Mouse (Mus musculus): ENCODE results near the gene Btbd11. TPM values are rescaled to one million over a fixed set of nuclear protein-coding genes. Genes with fewer than 3 reads are reported as not detected.

The Btbd11 gene
- polyA plus RNA-seq, 1 experiment, result 4.1 TPM

- no peak overlapping the region for H3K27ac ChIP-seq (ENCODE audit: insufficient read depth, low read depth, low read length)
Observed at GRCm38 (mm10) chr10:85496358-85496757, 109.7 kb downstream of the Btbd11 start.

DNA sequence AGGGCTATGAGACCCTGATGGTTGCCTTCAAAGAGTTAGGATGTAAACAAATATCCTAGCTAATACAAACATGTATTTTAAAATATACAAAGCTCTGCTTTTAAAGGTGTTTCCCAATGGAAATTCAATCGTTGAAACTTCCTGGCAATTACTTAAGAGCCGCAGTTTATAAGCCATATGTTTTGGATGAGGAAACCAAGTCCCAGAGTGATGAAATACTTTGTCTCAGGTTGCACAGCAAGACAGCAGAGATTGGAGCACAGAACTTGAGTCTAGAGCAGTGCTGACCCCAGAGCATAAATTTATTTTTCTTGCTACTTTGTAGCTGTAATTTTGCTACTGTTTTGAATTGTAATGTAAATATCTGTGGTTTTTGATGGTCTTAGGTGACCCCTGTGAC lies 110.4 kb downstream of the Btbd11 start:
- no peak overlapping the region for H3K27ac ChIP-seq (ENCODE audit: insufficient read depth, low read depth, low read length)
- TF ChIP-seq CTCF (conservative IDR thresholded peaks at IDR 0.05; ENCODE audit: insufficient read depth, insufficient read length, low read depth, low read length) (no peak), POLR2A (IDR thresholded peaks at IDR 0.05; ENCODE audit: low read depth, low read length) (no peak)
- H3K4me3 ChIP-seq (ENCODE audit: insufficient read depth, low read depth, low read length), result no peak overlapping the region
- WGBS, result 49% methylated on average over 2 of the region's 2 CpGs
- no peak for DNase-seq
- H3K36me3 ChIP-seq (ENCODE audit: control insufficient read depth, insufficient read depth, low read length), result no peaks in the 10 kb centered on the region
- no peaks in the 10 kb centered on the region for H3K27me3 ChIP-seq (replicated peaks; ENCODE audit: control insufficient read depth, insufficient read depth, low read length)
- no peaks in the 10 kb centered on the region for H3K4me1 ChIP-seq (ENCODE audit: control insufficient read depth, insufficient read depth, low read length)

More at GRCm38 (mm10) chr10:85496358-85496757, 109.7 kb downstream of the Btbd11 start:
- no peak overlapping the region for H3K4me3 ChIP-seq (ENCODE audit: insufficient read depth, low read depth, low read length)
- WGBS, result 36% methylated on average over 8 of the region's 8 CpGs
- TF ChIP-seq CTCF (conservative IDR thresholded peaks at IDR 0.05; ENCODE audit: insufficient read depth, insufficient read length, low read depth, low read length) (no peak), POLR2A (IDR thresholded peaks at IDR 0.05; ENCODE audit: low read depth, low read length) (no peak)
- no peaks in the 10 kb centered on the region for H3K36me3 ChIP-seq (ENCODE audit: control insufficient read depth, insufficient read depth, low read length)
- H3K27me3 ChIP-seq (replicated peaks; ENCODE audit: control insufficient read depth, insufficient read depth, low read length), result no peaks in the 10 kb centered on the region
- DNase-seq, result no peak
- no peaks in the 10 kb centered on the region for H3K4me1 ChIP-seq (ENCODE audit: control insufficient read depth, insufficient read depth, low read length)

GRCm38 (mm10) chr10:85497931-85498330 lies 111.3 kb downstream of the Btbd11 start:
- Histone ChIP-seq H3K27me3 (replicated peaks; ENCODE audit: control insufficient read depth, insufficient read depth, low read length) (no peaks in the 10 kb centered on the region), H3K4me3 (ENCODE audit: insufficient read depth, low read depth, low read length) (no peak overlapping the region), H3K36me3 (ENCODE audit: control insufficient read depth, insufficient read depth, low read length) (no peaks in the 10 kb centered on the region), H3K27ac (ENCODE audit: insufficient read depth, low read depth, low read length) (no peak overlapping the region), H3K4me1 (ENCODE audit: control insufficient read depth, insufficient read depth, low read length) (no peaks in the 10 kb centered on the region)
- no peak for DNase-seq
- WGBS, result 61% methylated on average over 5 of the region's 5 CpGs
- TF ChIP-seq POLR2A (IDR thresholded peaks at IDR 0.05; ENCODE audit: low read depth, low read length), result no peak
- TF ChIP-seq CTCF (conservative IDR thresholded peaks at IDR 0.05; ENCODE audit: insufficient read depth, insufficient read length, low read depth, low read length), result no peak

DNA sequence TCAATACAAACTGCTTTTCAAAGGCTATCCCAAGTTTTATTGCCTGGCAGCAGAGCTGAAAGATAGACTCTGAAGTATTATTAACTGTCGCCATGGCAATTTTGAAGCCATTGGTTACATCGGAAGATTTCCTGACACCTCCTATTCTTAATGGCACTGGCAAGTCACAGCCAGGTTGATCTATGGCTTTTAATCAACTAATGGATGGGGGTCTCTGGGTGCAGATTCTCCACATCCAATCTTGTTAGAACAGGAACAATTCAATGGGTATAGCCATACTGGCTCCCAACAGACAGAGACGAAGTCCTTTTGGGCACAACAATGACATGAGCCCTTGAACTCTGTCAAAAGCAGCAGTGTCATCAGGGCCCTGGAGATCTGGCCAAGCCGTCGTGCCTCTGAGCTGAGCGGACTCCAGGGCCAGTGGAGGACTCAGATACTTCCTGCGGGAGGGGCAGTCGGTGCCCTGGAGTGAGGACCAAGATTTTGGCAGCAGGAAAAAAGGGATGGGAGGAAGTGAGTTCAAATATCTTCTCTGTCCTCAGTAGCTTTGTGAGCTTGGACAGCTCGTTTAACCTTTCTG lies 114.0 kb downstream of the Btbd11 start:
- 58% methylated on average over 9 of the region's 9 CpGs for WGBS
- DNase-seq, result no peak
- H3K36me3 ChIP-seq (ENCODE audit: control insufficient read depth, insufficient read depth, low read length), result no peaks in the 10 kb centered on the region
- TF ChIP-seq POLR2A (IDR thresholded peaks at IDR 0.05; ENCODE audit: low read depth, low read length) (no peak), CTCF (conservative IDR thresholded peaks at IDR 0.05; ENCODE audit: insufficient read depth, insufficient read length, low read depth, low read length) (no peak)
- no peaks in the 10 kb centered on the region for H3K4me1 ChIP-seq (ENCODE audit: control insufficient read depth, insufficient read depth, low read length)
- no peak overlapping the region for H3K4me3 ChIP-seq (ENCODE audit: insufficient read depth, low read depth, low read length)
- no peak overlapping the region for H3K27ac ChIP-seq (ENCODE audit: insufficient read depth, low read depth, low read length)
- H3K27me3 ChIP-seq (replicated peaks; ENCODE audit: control insufficient read depth, insufficient read depth, low read length), result no peaks in the 10 kb centered on the region

- no peak for DNase-seq
- no peaks in the 10 kb centered on the region for H3K36me3 ChIP-seq (ENCODE audit: control insufficient read depth, insufficient read depth, low read length)
- TF ChIP-seq POLR2A (IDR thresholded peaks at IDR 0.05; ENCODE audit: low read depth, low read length), result no peak
- no peak for TF ChIP-seq CTCF (conservative IDR thresholded peaks at IDR 0.05; ENCODE audit: insufficient read depth, insufficient read length, low read depth, low read length)
- no peak overlapping the region for H3K4me3 ChIP-seq (ENCODE audit: insufficient read depth, low read depth, low read length)
- no peaks in the 10 kb centered on the region for H3K4me1 ChIP-seq (ENCODE audit: control insufficient read depth, insufficient read depth, low read length)
- 57% methylated on average over 5 of the region's 5 CpGs for WGBS
- H3K27me3 ChIP-seq (replicated peaks; ENCODE audit: control insufficient read depth, insufficient read depth, low read length), result no peaks in the 10 kb centered on the region
- no peak overlapping the region for H3K27ac ChIP-seq (ENCODE audit: insufficient read depth, low read depth, low read length)
Observed at GRCm38 (mm10) chr10:85501966-85502566, 115.5 kb downstream of the Btbd11 start.

GRCm38 (mm10) chr10:85502656-85503055 lies 116.0 kb downstream of the Btbd11 start:
- Histone ChIP-seq H3K4me3 (ENCODE audit: insufficient read depth, low read depth, low read length) (no peak overlapping the region), H3K36me3 (ENCODE audit: control insufficient read depth, insufficient read depth, low read length) (no peaks in the 10 kb centered on the region), H3K4me1 (ENCODE audit: control insufficient read depth, insufficient read depth, low read length) (no peaks in the 10 kb centered on the region), H3K27ac (ENCODE audit: insufficient read depth, low read depth, low read length) (no peak overlapping the region), H3K27me3 (replicated peaks; ENCODE audit: control insufficient read depth, insufficient read depth, low read length) (no peaks in the 10 kb centered on the region)
- no peak for DNase-seq
- TF ChIP-seq CTCF (conservative IDR thresholded peaks at IDR 0.05; ENCODE audit: insufficient read depth, insufficient read length, low read depth, low read length), result no peak
- TF ChIP-seq POLR2A (IDR thresholded peaks at IDR 0.05; ENCODE audit: low read depth, low read length), result no peak
- WGBS, result 63% methylated on average over 9 of the region's 9 CpGs

- Histone ChIP-seq H3K27ac (ENCODE audit: insufficient read depth, low read depth, low read length) (no peak overlapping the region), H3K4me1 (ENCODE audit: control insufficient read depth, insufficient read depth, low read length) (no peaks in the 10 kb centered on the region), H3K36me3 (ENCODE audit: control insufficient read depth, insufficient read depth, low read length) (no peaks in the 10 kb centered on the region), H3K27me3 (replicated peaks; ENCODE audit: control insufficient read depth, insufficient read depth, low read length) (no peaks in the 10 kb centered on the region), H3K4me3 (ENCODE audit: insufficient read depth, low read depth, low read length) (no peak overlapping the region)
- DNase-seq, result no peak
- TF ChIP-seq POLR2A (IDR thresholded peaks at IDR 0.05; ENCODE audit: low read depth, low read length), result no peak
- TF ChIP-seq CTCF (conservative IDR thresholded peaks at IDR 0.05; ENCODE audit: insufficient read depth, insufficient read length, low read depth, low read length), result no peak
- 90% methylated on average over 7 of the region's 7 CpGs for WGBS
Observed at GRCm38 (mm10) chr10:85503453-85503852, 116.8 kb downstream of the Btbd11 start.

All from kidney, adult 2 months (tissue).